Mouse (Mus musculus): ENCODE data around the gene Mmgt2. TPM values are rescaled to one million over a fixed set of nuclear protein-coding genes. Genes with fewer than 3 reads are reported as not detected.
"Not testable (repeated sequence)": the region's sequence is repeated elsewhere in the genome, so short reads cannot be mapped to it uniquely, and the experiment has no call there.

Gene Mmgt2
- total RNA-seq, 2 experiments from 2014 or later = 5.5 to 7.8 TPM

DNA sequence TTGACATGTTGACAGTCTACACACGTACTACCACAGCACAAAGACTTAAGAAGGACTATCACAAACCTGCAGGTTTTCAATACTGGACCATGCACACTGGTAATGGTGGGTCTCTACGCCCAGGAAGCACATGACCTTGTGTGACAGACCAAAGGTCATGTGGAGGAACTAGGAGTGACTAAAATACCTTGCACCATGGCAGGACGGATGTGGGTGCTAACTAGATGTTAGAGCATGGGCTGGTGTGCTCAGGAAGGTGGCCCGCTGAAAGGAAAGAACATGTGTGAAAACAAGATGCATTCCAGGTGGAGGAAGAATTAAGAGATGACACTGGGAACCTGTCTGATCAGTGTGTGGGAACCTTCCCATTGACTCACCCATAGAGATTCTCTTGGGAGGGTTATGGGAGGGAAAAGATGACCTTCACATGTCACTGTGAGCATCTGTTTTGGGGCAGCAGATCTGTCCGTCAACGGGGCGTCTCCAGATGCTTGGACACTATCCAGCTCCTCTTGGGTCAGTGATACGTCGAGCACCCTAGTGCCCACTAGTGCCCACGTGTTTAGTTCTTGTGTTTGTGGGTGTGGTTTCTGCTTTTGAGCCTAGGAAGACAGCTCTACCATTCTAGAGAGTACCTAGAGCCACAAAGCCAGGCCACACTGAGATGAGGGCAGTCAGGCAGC lies 4.6 kb upstream of the Mmgt2 start:
- no peak for DNase-seq

GRCm38 (mm10) chr11:62644602-62645336 lies 3.7 kb upstream of the Mmgt2 start:
- DNase-seq = no peak
- intact Hi-C loops (cut with DNase I; ENCODE audit: low total_unique reads) = loop anchor here (2.0 kb wide), 1 partner anchor 28 kb away; no protein-coding TSS in a partner anchor

More for the DNA sequence above, 4.6 kb upstream of the Mmgt2 start:
- intact Hi-C loops (cut with DNase I; ENCODE audit: low total_unique reads) = loop anchor here (2.0 kb wide), 1 partner anchor 27 kb away; no protein-coding TSS in a partner anchor

- DNase-seq = no peak
- intact Hi-C loops (cut with DNase I; ENCODE audit: low total_unique reads) = loop anchor here (2.0 kb wide), 1 partner anchor 29 kb away; no protein-coding TSS in a partner anchor
These were observed 3.2 kb upstream of the Mmgt2 start for GRCm38 (mm10) chr11:62645337-62645675.

DNA sequence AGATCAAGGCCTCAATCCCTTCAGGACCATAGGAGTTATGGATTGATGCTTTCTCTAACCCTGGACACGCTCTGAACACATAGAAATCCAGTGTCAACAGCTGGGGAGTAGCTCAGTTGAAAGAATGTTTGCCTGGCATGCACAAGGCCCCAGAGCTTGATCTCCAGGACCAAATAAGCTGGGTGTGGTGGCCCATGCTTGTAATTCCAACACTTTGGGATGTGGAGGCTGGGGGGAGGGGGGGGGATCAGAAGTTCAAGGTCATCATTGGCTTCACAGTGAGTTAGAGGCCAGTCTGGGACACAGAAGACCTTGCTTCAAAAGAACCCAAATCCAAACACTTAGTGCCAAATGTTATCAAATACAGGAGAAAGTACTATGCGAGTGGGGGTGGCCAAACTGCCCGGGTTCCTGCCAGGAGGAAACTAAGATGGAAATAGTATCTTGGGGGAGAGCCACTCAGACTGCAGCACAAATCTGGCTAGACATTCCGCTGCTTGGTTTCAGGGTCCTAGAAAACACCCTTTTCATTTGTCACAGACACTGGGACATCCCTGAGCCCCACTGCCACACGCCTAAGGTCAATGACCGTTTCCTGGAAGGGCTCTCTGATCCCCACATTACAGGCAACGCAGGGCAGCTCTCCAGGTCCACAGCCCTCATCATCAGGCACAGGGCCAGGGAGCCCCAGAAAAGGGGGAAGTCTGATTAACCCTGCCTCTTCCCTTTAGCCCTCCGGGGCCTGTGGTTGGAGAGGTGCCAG lies 2.6 kb upstream of the Mmgt2 start:
- intact Hi-C loops (cut with DNase I; ENCODE audit: low total_unique reads) = loop anchor here (2.0 kb wide), 1 partner anchor 29 kb away; no protein-coding TSS in a partner anchor
- peak; percentile 69 for DNase-seq

GRCm38 (mm10) chr11:62646495-62646843 lies 2.0 kb upstream of the Mmgt2 start:
- intact Hi-C loops (cut with DNase I; ENCODE audit: low total_unique reads) = no loop called here
- no peak for DNase-seq

DNA sequence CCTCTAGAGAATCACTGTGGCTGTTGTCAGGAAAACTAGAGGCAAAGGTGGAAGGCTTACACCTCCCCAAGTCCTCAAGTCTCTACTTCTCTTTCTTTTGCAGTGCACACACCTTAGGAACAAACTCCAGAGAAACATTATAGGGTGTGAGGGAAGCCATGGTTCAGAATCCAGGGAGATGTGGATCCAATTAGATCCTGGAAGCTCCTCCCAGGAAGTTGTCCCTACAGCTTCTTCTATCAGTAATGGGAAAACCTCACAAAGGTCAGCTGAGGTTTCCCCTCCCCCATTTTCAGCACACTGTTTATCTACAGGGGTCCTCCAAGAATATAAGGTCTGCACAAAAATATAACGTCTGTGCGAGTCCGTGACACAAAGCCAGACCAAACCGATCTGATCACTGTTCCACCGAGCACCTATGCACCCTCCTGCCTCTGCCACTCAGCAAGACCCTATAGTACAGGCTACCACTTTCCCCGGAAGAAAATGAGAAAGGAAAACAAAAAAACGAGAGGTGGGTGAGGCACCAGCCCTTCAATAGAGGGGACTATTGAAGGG lies 1.4 kb upstream of the Mmgt2 start:
- DNase-seq = no peak
- intact Hi-C loops (cut with DNase I; ENCODE audit: low total_unique reads) = no loop called here

DNA sequence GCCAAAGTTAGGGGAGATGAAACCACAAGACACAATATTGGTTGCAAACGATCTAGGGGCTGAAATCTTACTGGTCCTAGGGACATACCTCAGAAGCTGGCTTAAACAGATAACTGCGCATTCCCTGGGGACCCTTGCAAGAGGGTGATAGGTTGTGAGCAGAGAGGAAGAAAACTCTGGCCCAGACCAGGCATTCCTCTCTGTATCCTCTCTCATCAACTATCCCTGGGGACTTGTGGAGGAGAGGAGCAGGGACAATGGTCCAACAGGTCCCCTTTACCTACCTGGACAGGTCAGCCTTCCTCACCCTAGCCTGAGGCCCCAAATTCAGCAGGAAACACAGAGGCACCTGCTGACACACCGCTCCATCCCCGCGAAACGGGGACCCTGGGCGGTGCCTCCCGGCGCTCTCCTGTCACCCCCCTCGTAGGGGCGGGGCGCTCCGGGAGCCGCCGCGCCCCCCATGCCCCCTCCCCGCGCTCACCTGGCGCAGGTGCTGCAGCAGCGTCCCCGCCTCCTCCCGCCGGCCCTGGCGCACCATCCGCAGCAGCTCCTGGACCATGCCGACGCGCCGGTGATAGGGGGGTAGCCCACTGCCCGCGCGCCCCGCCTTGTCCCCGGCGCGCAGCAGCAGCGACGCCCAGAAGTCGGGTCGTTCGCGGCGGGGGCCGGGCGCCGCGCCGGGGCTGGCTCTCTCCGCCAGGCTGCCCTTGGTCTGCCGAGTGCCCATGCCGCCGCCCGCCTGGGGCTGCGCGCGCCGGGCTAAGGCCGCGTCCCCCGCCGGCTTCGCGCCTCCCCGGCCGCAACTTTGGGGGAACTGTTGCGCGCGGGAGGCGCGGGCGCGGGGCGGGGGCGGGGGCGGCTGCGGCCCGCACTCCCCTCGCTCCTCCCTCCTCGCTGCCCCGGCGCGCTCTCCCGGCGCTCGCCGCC lies 538 bp upstream of the Mmgt2 start, which contains the start of gene Lrrc75a:
Gene Lrrc75a (minus strand): TSS at position 863 of the 930 bp plus-strand sequence.
- peak; percentile 46 for DNase-seq
- intact Hi-C loops (cut with DNase I; ENCODE audit: low total_unique reads) = no loop called here

- DNase-seq; intact Hi-C loops (cut with DNase I; ENCODE audit: low total_unique reads): not testable (repeated sequence)
These were observed 1.3 kb downstream of the Mmgt2 start for GRCm38 (mm10) chr11:62649803-62650202.

- intact Hi-C loops (cut with DNase I; ENCODE audit: low total_unique reads) = no loop called here
- DNase-seq = no peak
These were observed 3.1 kb downstream of the Mmgt2 start for GRCm38 (mm10) chr11:62651563-62651962.

DNA sequence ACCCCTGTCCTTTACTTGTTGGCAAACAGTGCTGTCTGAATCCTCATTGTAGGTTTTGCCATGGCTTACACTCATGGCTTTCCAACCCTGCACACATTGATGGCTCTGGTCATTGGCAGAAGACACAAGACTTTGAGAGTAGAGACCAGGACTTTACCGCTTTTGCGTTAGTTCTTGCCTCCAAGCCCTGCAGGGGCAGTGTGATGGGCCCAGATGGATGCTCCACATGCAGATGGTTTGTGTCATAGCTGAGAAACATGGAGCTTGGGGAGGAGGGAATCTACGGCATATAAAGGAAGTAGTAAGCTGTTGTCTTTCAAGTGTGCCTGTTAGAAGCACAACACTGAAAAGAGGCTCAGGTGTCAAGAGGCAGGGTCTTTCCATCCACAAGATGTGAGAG lies 3.6 kb downstream of the Mmgt2 start:
- no peak for DNase-seq
- intact Hi-C loops (cut with DNase I; ENCODE audit: low total_unique reads) = no loop called here

- DNase-seq = no peak
- intact Hi-C loops (cut with DNase I; ENCODE audit: low total_unique reads) = no loop called here
These were observed 12.4 kb downstream of the Mmgt2 start for GRCm38 (mm10) chr11:62660885-62661284.

DNA sequence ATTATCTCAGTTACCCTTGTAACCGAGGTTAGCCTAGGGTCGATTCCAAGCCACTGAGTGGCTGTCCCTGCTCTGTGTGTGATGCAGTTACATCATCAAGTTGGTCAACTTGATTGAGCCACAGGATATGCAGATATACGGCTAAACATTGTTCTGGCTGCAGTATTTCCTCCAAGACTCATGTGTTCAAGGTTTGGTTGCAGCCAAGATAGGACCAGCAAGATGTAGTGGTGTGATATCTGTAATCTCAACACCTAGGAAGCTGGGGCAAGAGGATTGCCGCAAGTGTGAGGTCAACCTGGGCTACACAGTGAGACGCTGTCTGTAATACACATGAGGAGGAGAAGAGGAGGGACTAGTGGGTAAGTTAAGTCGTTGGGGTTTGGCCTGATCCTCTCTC lies 15.8 kb downstream of the Mmgt2 start:
- intact Hi-C loops (cut with DNase I; ENCODE audit: low total_unique reads) = no loop called here
- no peak for DNase-seq

GRCm38 (mm10) chr11:62668986-62669385 lies 20.5 kb downstream of the Mmgt2 start:
- no peak for DNase-seq
- intact Hi-C loops (cut with DNase I; ENCODE audit: low total_unique reads) = no loop called here

DNA sequence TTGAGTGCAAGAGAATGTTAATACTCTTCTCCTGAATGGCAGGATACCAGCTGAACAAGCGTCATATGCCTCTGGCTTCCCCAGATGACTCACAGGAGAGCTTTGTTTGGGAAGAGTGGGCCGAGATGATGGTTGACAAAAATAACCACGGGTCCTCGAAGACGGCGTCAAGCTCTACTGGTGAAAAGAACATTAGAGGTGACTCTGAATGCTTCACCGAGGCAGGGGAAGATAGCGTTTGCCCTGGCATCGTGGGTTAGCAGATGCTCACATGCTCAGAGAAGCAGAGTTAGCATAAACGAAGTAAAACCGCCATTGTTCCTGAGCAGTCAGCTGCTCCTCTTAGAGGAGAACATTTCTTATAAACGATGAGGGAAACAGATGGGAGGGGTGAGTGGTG lies 21.0 kb downstream of the Mmgt2 start:
- no peak for DNase-seq
- intact Hi-C loops (cut with DNase I; ENCODE audit: low total_unique reads) = no loop called here

- no peak for DNase-seq
- intact Hi-C loops (cut with DNase I; ENCODE audit: low total_unique reads) = no loop called here
These were observed 21.5 kb downstream of the Mmgt2 start for GRCm38 (mm10) chr11:62670006-62670405.

- peak; percentile 59 for DNase-seq
- intact Hi-C loops (cut with DNase I; ENCODE audit: low total_unique reads) = loop anchor here (2.0 kb wide), 1 partner anchor 63 kb away; no protein-coding TSS in a partner anchor
These were observed 27.2 kb downstream of the Mmgt2 start for GRCm38 (mm10) chr11:62675480-62676289.

- intact Hi-C loops (cut with DNase I; ENCODE audit: low total_unique reads) = no loop called here
- no peak for DNase-seq
These were observed 27.8 kb downstream of the Mmgt2 start for GRCm38 (mm10) chr11:62676290-62676596.

DNA sequence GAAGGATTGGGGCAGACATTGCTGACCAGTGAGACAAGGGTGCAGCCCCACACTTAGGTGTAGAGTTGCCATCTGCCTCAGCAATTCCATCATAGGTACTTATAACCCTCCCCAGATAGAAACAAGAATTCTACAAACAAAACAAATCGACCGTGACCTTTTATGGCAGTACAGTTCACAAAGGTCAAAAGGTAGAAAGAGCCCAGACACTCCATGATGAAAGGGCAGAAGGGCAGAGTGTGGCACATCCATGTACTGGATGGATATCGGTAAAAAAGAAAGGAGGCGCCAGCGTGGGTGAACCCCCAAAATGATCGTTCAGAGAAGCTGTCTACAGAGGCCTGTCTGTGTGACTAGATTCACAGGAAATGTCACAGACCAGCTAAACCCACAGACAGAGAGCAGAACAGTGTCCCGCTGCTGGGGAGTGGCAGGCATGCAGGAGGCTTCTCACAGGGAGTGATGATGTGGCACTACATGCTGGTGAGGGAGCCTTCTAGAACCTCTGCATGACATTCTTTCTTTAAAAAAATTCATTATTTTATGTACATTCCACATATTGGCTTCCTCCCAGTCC lies 30.4 kb downstream of the Mmgt2 start:
- no peak for DNase-seq
- intact Hi-C loops (cut with DNase I; ENCODE audit: low total_unique reads) = no loop called here

Data from gastrocnemius, postnatal 14 days (tissue).